Mouse (Mus musculus): ENCODE measurements around the gene Slc22a6.

Gene Slc22a6

DNA sequence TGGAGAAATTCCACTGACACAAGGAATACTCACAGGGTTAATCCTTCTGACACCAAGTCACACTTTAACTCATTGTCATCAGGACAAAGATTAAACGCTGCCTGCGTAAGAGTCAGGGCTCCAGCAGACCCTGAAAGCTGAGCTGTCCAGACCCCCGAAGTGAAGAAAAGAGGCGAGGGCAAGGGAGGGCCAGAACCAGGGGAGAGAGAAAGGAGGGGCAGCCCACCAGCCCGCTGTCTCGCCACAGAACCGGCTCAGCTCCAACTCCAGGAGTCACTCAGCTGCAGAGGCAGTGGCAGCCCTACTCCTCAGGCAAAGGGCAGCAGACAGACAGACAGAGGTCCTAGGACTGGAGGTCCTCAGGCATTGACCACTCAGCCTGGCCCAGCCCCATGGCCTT is at the start of gene Slc22a6:
Gene Slc22a6, plus strand, starts transcription at position 136 of the 400 bp plus-strand sequence.
- DNase-seq (ENCODE audit: low spot score in 2 of 2): no peak

DNA sequence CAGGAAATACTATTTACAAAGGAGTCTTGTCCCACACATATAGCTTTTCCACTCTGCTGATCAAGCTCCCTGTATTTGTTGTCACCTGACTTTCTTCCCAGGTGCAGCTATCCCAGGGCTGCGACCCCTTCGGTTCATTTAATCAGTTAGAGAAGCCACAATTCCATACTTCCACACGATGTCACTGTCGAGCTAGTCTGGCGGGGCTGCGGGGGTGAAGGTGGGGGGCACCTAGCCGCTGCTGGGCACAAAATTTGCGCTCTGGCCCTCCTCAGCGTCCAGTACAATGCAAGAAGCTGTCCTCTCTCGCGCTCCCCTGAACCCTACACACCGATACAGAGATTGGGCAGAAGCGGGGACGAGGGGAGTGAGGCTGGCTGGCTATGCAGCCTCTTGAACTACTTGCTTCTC is 48.4 kb upstream of the Slc22a6 start:
- DNase-seq (ENCODE audit: low spot score in 2 of 2): no peak

DNA sequence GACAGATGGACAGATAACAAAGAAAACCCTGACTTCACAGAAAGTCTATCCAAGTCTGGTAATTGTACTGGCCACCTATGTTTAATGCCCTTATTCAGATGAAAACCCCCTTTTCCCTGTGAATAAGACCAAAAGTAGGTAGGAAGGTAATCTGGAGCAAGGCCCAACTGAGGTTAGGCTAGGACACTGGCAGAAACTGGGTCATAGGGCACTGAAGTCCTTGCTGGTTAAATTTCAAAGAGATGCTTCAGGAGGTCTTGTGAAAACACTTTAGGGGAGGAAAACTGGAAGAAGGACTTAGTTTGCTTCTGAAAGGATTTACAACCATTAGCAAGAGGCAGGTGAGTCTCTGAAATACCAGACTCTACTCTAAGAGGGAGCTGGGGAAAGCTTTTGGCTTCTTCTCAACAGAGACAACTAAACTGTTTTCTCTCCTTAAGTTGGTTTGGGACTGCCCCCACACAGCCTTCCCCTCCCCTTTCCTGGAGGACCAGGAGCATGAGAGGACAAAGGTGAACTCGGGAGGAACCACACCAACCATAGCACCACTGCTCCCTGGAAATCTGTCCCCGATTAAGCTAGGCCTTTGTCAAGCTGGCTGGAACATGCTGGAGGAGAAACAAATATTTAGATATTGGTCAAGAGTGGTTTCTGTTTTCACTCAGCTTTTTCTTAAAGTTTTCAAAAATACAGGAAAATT is 47.3 kb upstream of the Slc22a6 start:
- no peak for DNase-seq (ENCODE audit: low spot score in 2 of 2)

DNA sequence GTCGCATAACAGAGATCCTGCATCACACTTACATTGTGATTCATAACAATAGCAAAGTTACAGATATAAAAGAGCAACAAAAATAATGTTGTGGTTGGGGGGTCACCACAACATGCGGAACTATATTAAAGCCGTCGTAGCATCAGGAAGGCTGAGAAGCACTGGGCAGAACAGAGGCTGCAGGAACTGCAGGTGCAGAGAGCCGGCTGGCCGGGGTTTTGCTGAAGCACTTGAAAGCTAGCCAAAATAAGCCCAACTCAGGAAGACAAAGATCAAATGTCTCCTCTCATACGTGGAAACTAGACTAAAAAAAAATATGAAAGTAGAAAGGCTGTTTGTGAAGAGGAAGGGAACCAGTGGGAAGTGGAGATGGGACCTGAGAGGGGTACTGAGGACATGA is 46.1 kb upstream of the Slc22a6 start:
- no peak for DNase-seq (ENCODE audit: low spot score in 2 of 2)

DNA sequence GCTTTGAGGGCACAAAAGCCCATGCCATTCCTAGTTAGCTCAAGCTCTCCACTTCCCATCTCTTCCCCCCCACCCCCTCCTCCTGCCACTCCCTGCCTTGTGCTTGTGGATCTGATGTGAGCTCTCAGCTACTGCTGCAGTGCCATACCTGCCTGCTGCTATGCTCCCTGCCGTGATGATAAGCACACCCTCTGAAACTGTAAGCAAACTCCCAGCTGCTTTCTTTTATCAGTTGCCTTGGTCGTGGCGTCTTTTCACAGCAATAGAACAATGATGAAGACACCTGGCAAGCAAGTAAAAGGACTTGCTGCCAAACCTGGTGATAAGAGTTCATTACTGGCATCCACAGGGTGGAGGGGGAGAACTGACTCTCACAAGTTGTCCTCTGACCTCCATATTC is 45.4 kb upstream of the Slc22a6 start:
- DNase-seq (ENCODE audit: low spot score in 2 of 2): no peak

DNA sequence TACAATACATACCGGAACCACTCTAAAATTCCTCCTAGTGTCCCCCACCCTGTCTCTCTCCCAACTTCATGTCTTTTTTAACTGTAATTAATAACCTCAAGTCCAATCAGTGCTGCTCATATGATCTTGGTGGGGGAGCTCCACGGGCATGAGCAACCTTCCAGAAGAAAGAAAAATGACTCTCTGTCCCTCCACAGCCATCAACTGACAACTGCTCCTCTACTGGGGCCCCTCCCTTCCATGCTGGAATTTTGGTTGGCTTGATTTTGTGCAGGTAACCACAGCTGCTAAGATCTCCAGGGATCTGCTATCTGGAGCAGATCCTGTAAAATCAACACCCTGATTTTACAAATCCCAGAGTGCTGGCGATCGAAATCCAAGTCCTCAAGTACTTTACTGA is 40.4 kb upstream of the Slc22a6 start:
- no peak for DNase-seq (ENCODE audit: low spot score in 2 of 2)

DNA sequence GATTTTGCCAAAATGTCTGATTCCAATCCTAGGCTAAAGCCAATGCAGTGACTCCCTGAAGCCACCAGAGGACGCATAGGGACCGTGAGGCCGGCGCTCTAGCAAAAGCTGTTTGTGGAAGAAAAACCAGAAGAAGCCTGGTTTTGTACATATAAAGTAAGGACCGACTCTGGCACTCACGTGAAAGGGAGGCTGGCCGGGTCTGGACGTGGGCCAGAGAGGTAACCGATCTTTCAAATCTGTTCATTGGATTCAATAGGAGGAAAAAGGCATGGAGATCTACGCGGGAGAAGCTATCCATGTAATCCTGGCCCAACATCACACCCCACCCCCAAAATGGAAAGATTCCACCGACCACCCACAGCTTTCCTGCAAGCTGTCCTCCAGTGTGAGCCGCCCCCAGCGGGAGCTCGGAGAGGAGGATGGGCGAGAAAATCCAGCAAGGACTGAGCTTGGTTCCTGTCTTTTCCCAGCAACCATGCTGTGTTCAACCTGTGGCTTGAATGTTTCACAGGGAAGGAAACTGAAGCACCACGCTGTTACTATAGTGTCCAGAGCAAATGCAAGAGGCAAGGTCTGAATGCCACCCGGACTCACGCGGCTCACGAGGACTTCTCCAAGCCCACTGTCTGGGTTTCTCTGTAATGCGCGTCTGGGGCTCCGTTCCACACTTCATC is 39.4 kb upstream of the Slc22a6 start:
- DNase-seq (ENCODE audit: low spot score in 2 of 2): peak; percentile 79 to 85

DNA sequence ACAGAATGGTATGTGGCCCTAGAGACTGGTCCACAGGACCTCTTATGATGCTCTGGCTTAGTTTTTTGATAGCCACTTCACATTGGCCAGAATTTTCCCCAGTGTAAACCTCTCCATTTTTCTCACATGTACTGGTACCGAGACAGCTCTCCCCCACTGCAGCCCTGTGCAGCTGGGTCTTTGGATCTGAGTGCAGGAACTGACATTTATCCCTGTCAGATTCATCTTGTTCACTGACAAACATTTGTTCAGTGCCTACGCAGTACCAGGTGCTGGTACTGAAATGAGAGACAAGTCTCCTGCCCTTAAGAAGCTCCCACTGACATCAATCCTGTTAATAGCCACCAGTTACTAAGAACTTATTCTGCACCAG is 38.9 kb upstream of the Slc22a6 start:
- DNase-seq (ENCODE audit: low spot score in 2 of 2): no peak

DNA sequence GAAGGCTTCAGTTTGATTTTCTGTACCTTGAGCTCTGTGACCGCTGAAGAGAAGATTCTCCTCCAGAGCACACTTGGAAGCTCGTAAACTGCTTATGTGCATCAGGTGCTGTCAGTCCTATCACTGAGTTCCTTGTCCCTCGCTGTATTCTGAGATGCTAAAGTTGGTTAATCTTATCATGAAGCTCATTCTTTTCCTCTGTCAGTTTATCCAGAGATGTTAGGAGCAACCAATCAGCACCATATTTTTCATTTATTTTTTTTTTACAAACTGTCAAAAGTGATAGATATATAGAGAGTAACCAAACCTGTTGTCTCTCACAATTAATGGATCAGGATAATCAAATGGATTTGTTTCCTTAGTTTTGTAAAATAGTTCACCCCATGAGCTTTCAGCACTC is 32.5 kb upstream of the Slc22a6 start:
- DNase-seq (ENCODE audit: low spot score in 2 of 2): no peak

DNA sequence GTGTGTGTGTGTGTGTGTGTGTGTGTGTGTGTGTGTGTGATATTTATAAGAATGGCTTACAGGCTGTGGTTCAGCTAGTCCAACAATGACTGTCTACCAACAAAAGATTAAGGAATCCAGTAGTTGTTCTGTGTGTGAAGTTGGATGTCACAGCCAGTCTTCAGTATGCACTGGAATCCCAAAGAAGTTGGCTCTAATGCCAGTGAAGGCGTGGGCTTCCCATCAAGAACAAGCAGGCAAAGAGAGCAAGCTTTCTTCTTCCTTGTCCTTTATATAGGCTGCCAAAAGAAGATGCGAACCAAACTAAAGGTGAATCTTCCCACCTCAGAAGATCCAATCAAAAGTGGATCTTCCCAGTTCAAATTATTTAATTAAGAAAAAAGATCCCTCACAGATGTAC is 31.9 kb upstream of the Slc22a6 start:
- no peak for DNase-seq (ENCODE audit: low spot score in 2 of 2)

DNA sequence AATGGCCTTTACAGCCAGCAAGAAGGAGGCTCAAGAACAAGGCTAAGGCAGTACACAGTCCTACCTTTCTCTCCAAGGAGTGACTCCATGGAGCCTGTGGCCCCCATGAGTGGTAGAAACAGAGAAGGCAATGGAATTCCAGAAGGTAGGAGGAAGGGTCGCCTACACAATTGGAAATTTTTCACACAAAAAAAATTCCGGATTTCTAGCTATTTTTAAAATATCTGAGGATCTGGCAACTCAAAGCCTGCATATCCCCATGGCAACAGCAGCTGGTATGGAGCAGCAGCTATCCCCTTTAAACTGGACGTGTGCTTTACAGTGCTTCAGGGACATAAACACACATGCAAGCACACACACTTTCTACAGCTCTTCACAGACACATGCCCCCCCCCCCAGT is 31.5 kb upstream of the Slc22a6 start:
- DNase-seq (ENCODE audit: low spot score in 2 of 2): no peak

DNA sequence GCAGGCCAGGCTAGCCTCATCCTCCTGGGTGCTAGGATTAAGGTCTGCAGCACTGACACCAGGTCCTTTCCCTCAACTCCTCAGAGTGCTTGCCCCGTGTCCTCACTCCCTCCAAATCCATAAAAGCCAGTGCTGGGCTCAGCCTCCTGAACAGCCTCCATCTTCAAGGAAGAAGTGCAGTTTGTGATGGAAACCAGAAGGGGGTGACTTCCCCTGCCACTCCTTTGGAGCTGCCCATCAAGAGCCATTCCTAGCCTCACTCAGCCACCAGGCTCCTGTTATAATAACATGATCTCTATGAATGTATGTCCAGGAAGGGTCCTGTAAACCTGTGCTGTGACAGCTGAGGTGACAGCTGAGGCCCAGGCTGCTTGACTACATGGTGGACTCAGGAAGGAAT is 30.5 kb upstream of the Slc22a6 start:
- no peak for DNase-seq (ENCODE audit: low spot score in 2 of 2)

DNA sequence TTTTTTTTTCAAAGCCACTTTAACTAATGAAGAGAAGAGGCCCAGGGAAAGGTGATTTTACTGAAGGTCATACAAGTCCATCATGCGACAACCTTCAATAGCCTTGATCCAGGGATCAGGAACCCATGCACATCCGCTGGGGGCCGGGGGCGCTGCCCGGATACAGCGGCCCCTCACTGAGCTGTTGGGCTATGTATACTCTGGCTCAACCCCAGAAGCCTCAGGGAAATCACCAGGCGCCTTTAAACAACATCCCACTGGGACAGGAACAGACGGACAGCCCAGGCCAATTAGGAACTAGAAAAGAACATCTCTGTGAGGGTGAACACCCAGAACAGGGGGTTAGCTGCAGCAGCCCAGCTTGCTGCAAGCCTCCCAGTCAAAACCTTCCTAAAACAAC is 26.9 kb upstream of the Slc22a6 start, which contains the start of gene Slc22a8:
Gene Slc22a8, plus strand, starts transcription at position 301 of the 400 bp plus-strand sequence.
- DNase-seq (ENCODE audit: low spot score in 2 of 2): no peak

DNA sequence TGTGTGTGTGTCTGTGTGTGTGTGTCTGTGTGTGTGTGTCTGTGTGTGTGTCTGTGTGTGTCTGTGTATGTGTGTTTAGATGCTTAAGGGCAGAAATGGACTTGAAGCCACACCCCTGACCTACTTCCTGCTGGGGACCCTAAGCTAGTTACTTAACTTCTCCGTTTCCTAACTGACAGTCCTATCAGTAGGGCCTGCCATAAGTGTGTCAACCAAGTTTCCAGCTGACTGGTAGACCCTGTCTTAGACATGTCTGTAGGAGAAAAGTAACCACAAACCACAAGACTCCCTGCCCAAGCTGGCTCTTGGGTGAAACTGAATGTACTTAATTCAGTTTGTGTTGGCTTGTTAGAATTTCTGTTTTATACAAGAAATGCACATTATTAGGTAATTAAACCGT is 25.7 kb upstream of the Slc22a6 start:
- DNase-seq (ENCODE audit: low spot score in 2 of 2): no peak

DNA sequence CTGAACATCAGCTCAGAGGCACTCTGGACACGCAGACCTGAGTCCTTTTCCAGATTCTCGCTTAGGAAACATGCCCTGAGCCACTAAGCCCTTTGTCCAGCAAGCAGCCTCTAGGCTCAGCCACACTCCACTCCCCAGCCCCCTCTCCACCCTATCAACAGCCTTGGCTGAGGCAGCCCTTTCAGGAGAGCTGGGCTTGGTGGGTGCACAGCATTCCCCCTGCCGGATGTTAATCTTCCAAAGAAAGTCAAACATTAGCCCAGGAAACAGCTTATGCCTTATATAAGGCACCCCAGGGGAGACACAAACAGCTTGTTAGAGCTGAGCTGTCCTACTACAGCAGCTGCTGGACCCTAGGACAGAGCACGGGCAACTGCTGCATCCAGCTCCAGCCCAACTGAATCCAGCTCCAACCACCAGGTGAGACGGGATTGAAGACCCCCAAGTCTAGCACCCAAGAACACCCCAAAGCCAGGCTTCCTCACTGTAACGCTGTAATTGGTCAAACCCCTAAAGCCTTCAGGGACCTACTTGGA is 24.9 kb upstream of the Slc22a6 start:
- no peak for DNase-seq (ENCODE audit: low spot score in 2 of 2)

DNA sequence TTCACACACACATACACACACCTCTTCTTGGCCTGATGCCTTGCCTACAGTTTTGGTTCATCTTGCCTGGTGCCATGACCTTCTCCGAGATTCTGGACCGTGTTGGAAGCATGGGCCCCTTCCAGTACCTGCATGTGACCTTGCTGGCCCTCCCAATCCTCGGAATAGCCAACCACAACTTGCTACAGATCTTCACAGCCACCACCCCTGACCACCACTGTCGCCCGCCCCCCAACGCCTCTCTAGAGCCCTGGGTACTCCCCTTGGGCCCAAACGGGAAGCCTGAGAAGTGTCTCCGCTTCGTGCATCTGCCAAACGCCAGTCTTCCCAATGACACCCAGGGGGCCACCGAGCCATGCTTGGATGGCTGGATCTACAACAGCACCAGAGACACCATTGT is 24.0 kb upstream of the Slc22a6 start:
- DNase-seq (ENCODE audit: low spot score in 2 of 2): no peak

DNA sequence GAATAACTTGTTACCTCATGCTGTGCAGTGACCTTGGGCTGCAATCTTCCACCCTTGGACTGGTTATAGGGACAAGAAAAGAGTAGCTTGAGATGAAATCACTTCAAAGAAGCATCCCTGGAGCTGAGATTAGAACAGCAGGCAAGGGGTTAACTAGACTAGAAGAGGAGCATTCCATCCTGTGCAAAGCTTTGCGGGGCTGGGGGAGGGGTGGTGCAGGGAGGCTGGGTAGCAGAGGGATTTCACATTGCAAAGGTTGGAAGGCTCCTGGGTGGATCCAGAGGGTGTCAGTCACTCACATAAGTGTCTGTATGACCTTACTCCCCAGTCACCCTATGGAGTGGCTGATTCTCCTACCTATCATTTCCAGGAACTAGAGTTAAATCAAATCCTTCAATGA is 23.3 kb upstream of the Slc22a6 start:
- DNase-seq (ENCODE audit: low spot score in 2 of 2): no peak

DNA sequence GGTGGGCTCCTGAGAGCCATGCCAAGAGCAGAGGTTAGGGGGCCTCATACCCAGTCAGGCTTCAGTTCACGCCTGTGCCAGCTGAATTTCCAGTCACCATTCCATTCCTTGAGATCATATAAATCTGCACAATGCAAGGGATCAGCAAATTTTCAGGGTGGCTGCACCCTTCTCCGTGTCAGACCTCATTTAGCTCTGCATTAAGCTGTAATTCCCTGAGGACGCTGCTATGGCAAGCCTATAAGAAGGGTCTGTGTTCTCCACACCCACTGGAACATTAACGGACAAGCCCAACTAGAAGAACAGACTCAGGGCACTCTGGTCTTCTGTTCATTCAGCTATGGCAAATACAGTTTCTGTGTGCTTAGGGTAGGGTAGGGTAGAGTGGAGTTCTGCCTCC is 20.6 kb upstream of the Slc22a6 start:
- DNase-seq (ENCODE audit: low spot score in 2 of 2): no peak

DNA sequence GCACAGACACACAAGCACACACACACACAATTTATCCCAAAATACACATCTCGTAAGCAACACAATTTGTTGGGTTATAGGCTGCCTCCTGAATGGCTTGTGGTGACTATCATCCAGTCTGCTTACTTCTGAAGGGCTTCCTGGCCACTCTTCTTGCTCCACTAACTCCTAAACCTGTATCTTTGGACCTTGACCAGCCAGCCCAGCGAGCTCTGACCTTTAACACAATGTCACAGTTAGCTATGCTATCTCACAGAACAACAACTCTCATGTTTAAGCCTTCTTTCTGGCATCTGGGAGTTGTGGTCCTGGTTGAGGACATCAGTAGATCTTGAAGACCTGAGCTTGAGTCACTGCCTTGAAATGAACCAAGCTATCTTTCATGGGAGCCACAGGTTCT is 18.6 kb upstream of the Slc22a6 start:
- no peak for DNase-seq (ENCODE audit: low spot score in 2 of 2)

DNA sequence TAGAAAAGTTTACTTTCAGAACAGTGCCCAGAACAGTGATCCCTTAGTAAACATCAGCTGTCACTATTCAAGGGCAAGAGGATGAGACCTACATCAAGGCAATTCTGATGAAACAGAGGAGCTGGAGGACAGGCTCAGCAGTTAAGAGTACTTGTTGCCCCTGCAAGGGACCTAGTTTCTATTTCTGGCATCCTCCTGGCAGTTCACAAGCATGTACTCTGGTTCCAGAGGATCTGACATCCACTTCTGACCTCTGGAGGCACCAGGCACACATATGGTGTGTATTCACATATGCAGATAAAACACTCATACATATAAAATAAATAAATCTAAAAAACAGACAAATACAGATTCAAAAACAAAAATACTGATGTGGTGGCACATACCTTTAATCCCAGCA is 15.9 kb upstream of the Slc22a6 start:
- no peak for DNase-seq (ENCODE audit: low spot score in 2 of 2)

DNA sequence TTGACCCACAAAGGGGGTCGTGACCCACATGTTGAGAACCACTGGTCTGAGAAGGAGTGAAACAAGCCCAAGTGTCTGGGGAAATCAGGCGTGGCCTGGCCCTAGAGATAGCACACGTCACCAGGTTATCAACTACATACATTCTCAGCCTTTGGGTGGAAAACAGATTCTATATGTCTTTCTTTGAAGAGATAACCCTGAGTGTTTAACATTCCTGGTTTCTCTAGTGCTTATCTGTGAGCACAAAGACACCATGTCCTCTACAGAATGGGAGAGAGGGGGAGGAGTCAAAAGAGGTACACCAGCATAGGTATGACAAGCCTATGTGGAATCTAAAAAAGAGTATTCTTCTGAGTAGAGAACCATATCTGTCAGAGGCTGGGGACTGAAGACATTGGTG is 14.9 kb upstream of the Slc22a6 start:
- no peak for DNase-seq (ENCODE audit: low spot score in 2 of 2)

DNA sequence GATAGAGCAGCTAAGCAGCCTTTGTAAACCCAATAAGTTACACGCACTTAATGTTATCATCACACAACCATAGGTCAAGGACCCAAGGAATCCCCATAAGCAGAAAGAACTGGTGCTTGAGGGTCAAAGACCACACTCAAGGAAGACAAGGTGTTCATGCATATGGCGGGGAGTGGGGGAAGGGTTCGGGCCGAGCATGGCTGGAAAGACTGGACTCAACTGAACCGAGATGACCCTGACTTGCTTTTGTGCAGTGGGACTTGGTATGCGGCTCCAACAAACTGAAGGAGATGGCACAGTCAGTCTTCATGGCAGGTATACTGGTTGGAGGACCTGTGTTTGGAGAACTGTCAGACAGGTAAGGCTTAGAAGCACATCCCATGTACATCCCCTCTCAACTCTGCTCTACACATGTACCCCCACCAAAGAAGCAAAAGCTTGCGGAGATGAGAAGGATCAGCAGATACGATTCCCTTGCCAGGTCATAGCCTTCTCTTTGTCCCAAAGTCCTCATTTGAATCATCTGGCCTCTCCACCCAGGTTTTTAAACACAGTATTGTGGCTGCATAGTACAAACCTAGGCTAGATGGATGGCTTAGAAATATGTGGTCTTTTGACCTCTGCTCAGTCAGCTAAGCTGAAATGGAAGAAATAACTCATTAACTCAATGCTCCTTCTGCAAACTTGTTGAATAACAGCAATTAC is 13.2 kb upstream of the Slc22a6 start:
- DNase-seq (ENCODE audit: low spot score in 2 of 2): no peak

DNA sequence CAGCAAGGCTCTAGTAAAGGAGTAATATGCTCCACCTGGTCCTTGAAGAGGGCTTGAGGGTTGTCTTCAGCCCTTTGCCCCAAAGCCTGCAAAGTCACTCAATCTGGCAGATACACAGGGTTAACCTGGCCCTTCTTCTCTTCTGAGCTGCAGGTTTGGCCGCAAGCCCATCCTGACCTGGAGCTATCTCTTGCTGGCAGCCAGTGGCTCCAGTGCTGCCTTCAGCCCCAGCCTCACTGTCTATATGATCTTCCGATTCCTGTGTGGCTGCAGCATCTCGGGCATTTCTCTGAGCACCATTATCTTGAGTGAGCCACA is 12.6 kb upstream of the Slc22a6 start:
- DNase-seq (ENCODE audit: low spot score in 2 of 2): no peak

All from frontal cortex, postnatal 10 days (tissue).